Mouse (Mus musculus): ENCODE measurements at regions not wholly inside any gene's neighbourhood (a gene's known extent, or its start where the extent isn't known, plus 50 kb on each side); places are given as distances from the start of the nearest gene placed in this dataset.

DNA sequence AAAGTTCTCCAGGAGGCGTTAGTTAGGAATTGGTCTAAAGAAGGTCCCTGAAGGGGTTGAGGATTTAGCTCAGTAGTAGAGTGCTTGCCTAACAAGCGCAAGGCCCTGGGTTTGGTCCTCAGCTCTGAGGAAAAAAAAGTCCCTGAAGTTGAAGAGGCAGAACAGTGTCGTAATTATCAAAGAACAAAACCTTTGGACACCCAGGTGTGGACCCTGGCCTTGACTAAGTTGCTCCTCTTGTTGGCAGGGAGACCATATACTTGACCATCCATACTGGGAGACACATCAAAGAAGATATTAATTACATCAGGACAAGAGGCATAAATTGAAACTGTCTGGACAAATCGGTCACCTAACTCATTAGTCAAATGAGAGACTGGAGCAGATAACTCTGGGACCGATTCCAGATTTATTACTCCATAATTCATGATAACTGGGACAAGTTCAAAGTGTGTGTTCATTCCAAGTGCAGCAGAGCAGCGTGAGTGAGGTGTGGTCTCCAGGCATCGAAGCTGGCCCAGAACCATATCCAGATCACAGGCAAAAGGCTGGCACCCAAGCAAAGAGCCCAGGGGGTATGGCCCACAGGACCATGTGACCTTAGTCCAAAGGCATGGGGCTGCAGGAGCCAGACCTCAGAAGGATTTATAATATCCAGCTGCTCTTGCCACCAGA, 652.9 kb upstream of the Gm19410 start:
- 89% methylated on average over 7 of the region's 7 CpGs for WGBS
- ATAC-seq (ENCODE audit: low FRiP score) = no peak
- Histone ChIP-seq H3K4me3 (ENCODE audit: low read depth, low read length) (no peak overlapping the region), H3K4me1 (ENCODE audit: control insufficient read depth, insufficient read depth, low read length) (no peaks in the 10 kb centered on the region), H3K36me3 (ENCODE audit: control insufficient read depth, insufficient read depth, low read length) (no peaks in the 10 kb centered on the region), H3K27ac (ENCODE audit: low read depth, low read length) (no peak overlapping the region), H3K4me2 (no peak overlapping the region), H3K27me3 (ENCODE audit: control insufficient read depth, insufficient read depth, low read length) (no peaks in the 10 kb centered on the region), H3K9ac (ENCODE audit: low read length) (no peak overlapping the region), H3K9me3 (ENCODE audit: control insufficient read depth, low read length) (no peaks in the 10 kb centered on the region)
- no peak for DNase-seq (ENCODE audit: low spot score, missing footprints)

DNA sequence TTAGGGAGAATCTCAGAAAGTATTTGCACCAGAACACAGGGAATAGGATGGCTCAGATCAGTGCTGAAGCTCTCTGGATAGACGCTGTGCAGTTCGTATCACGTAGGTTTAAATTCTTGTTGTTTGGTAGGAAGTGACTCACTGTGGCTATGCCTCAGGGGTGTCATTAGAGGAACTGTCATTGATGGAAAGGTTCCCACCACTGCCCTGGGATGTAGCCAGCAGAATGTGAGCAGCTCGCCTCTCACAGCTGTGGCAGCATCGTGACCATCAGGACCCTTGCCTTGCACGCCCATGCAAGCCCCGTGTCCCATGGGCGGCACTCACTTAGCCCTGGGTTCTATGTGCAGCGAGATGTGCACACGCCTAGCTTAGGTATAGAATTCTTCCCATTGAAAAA, 651.6 kb upstream of the Gm19410 start:
- Histone ChIP-seq H3K27ac (ENCODE audit: low read depth, low read length) (no peak overlapping the region), H3K4me2 (no peak overlapping the region), H3K4me3 (ENCODE audit: low read depth, low read length) (no peak overlapping the region), H3K27me3 (ENCODE audit: control insufficient read depth, insufficient read depth, low read length) (no peaks in the 10 kb centered on the region), H3K9ac (ENCODE audit: low read length) (no peak overlapping the region), H3K4me1 (ENCODE audit: control insufficient read depth, insufficient read depth, low read length) (no peaks in the 10 kb centered on the region), H3K36me3 (ENCODE audit: control insufficient read depth, insufficient read depth, low read length) (no peaks in the 10 kb centered on the region), H3K9me3 (ENCODE audit: control insufficient read depth, low read length) (no peaks in the 10 kb centered on the region)
- no peak for DNase-seq (ENCODE audit: low spot score, missing footprints)
- no peak for ATAC-seq (ENCODE audit: low FRiP score)
- WGBS = 88% methylated on average over 10 of the region's 10 CpGs

DNA sequence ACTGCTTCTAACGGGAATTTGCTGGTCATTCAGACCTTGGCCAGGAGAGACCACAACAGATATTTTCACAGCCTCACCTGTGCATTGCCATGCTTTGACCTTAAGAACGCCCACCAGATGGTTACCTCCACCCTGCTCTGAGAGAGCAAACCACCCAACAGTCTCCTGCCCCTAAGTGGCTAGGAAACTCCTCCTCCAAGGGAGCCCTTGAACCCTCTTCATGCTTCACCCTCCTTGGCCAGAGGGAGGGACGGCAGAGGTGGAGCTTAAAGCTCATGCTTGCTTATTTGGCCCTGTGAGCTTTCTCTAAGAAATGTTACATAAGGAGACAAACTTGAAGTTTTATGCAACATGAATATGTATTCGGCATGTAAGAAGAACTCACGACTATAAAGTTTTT, 645.0 kb upstream of the Gm19410 start:
- Histone ChIP-seq H3K4me3 (ENCODE audit: low read depth, low read length) (no peak overlapping the region), H3K4me1 (ENCODE audit: control insufficient read depth, insufficient read depth, low read length) (peaks cover 2% of the 10 kb centered on the region; the same call in 1 of the 2 replicates), H3K4me2 (no peak overlapping the region), H3K27ac (ENCODE audit: low read depth, low read length) (no peak overlapping the region), H3K9ac (ENCODE audit: low read length) (no peak overlapping the region), H3K36me3 (ENCODE audit: control insufficient read depth, insufficient read depth, low read length) (no peaks in the 10 kb centered on the region), H3K27me3 (ENCODE audit: control insufficient read depth, insufficient read depth, low read length) (no peaks in the 10 kb centered on the region), H3K9me3 (ENCODE audit: control insufficient read depth, low read length) (no peaks in the 10 kb centered on the region)
- DNase-seq (ENCODE audit: low spot score, missing footprints) (peak; percentile 64), ATAC-seq (ENCODE audit: low FRiP score) (no peak)
- 84% methylated on average over 5 of the region's 5 CpGs for WGBS

DNA sequence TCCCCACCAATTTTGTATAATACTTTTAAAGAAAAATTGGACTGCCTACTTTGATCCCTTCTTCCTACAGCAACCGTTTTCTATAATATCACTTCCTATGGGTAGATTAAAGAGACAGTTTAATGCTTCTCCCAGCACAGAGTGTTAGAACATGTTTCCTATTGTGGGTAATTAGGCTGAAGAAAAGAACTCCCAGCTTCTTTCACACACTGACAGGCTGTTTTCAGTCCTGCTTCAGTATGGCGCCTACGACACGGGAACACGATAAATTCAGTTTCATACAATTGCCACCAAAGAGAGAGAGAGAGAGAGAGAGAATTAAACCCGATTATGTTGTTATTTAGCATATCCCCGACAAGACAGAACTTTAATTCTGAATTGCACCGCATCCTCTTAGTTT, 644.5 kb upstream of the Gm19410 start:
- 89% methylated on average over 8 of the region's 8 CpGs for WGBS
- H3K36me3 ChIP-seq (ENCODE audit: control insufficient read depth, insufficient read depth, low read length) = no peaks in the 10 kb centered on the region
- peaks cover 2% of the 10 kb centered on the region; the same call in 1 of the 2 replicates for H3K4me1 ChIP-seq (ENCODE audit: control insufficient read depth, insufficient read depth, low read length)
- H3K9ac ChIP-seq (ENCODE audit: low read length) = no peak overlapping the region
- H3K4me2 ChIP-seq = no peak overlapping the region
- DNase-seq (ENCODE audit: low spot score, missing footprints) (no peak), ATAC-seq (ENCODE audit: low FRiP score) (no peak)
- no peak overlapping the region for H3K27ac ChIP-seq (ENCODE audit: low read depth, low read length)
- H3K9me3 ChIP-seq (ENCODE audit: control insufficient read depth, low read length) = no peaks in the 10 kb centered on the region
- H3K4me3 ChIP-seq (ENCODE audit: low read depth, low read length) = no peak overlapping the region
- no peaks in the 10 kb centered on the region for H3K27me3 ChIP-seq (ENCODE audit: control insufficient read depth, insufficient read depth, low read length)

DNA sequence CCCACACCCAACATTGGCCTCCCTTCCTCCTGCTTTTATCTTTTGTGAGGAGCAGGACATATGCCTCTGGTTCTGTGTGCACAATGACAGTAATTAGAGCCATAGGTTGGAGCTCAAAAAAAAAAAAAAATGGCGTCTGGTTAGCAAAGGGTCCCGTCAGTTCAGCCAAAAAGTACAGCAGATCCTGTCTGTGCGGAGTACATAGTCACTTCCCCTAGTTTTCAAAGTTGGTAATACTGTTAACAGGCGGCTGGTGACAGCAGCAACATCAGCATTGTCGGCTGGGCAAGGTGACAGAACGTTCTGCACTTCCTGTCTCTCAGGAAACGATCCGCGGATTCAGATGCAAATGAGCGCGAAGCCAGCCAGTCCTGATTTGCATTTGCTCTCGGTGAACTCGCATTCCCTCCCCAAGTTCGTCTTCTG, 642.4 kb upstream of the Gm19410 start:
- Histone ChIP-seq H3K27ac (ENCODE audit: low read depth, low read length) (no peak overlapping the region), H3K4me2 (peak overlapping the region; percentile 49), H3K27me3 (ENCODE audit: control insufficient read depth, insufficient read depth, low read length) (no peaks in the 10 kb centered on the region), H3K36me3 (ENCODE audit: control insufficient read depth, insufficient read depth, low read length) (no peaks in the 10 kb centered on the region), H3K4me3 (ENCODE audit: low read depth, low read length) (peak overlapping the region; percentile 29; the same call in 1 of the 2 replicates), H3K9me3 (ENCODE audit: control insufficient read depth, low read length) (no peaks in the 10 kb centered on the region), H3K9ac (ENCODE audit: low read length) (peak overlapping the region; percentile 36), H3K4me1 (ENCODE audit: control insufficient read depth, insufficient read depth, low read length) (peaks cover 2% of the 10 kb centered on the region; the same call in 1 of the 2 replicates)
- peak; percentile 52; the same call in 1 of the 2 replicates for ATAC-seq (ENCODE audit: low FRiP score)
- WGBS = 3% methylated on average over 14 of the region's 14 CpGs
- DNase-seq (ENCODE audit: low spot score, missing footprints) = peak; percentile 91

DNA sequence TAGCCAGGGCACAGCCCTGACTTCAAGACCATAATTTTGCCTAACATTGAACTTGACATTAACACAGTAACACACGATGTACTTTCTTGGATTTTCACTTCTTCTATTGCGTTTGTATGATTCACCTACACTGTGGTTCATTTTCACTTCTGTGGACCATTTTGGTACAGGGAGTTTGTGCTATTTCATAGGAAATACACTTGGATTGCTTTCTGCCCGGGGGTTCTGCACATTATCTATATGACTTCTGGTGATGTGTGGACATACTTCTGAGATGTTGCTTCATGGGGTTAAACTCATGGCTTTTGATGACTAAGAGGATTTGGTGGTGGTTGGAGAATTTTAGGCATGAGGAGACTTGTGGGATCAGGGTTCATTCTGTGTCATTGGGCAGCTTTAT, 640.4 kb upstream of the Gm19410 start:
- WGBS = 83% methylated on average over 3 of the region's 3 CpGs

DNA sequence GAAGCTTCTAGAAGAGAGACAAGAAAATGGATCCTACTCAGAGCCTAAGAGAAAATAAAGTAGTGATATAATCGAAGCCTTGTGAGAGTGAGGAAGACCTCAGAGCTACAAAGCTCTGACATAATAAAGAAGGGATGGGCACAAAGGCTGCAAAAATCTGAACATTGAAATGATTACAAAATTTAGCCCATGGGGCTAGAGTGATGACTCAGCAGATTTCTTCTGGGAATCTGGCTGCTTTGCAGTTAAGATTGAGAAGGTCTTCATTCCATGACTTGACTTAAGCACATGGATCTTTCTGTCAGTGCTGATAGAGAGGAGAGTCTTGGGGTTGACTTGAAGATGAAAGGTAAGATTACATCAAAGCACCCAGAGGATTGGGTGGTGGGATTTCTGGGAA, 633.3 kb upstream of the Gm19410 start:
- H3K4me2 ChIP-seq = no peak overlapping the region
- no peak overlapping the region for H3K27ac ChIP-seq (ENCODE audit: low read depth, low read length)
- 91% methylated on average over 1 of the region's 1 CpGs for WGBS
- H3K36me3 ChIP-seq (ENCODE audit: control insufficient read depth, insufficient read depth, low read length) = no peaks in the 10 kb centered on the region
- ATAC-seq (ENCODE audit: low FRiP score) = no peak
- peak; percentile 8 for DNase-seq (ENCODE audit: low spot score, missing footprints)
- H3K4me1 ChIP-seq (ENCODE audit: control insufficient read depth, insufficient read depth, low read length) = no peaks in the 10 kb centered on the region
- H3K4me3 ChIP-seq (ENCODE audit: low read depth, low read length) = no peak overlapping the region
- H3K9me3 ChIP-seq (ENCODE audit: control insufficient read depth, low read length) = no peaks in the 10 kb centered on the region
- no peak overlapping the region for H3K9ac ChIP-seq (ENCODE audit: low read length)
- H3K27me3 ChIP-seq (ENCODE audit: control insufficient read depth, insufficient read depth, low read length) = no peaks in the 10 kb centered on the region

More for the DNA sequence above, 640.4 kb upstream of the Gm19410 start:
- H3K4me2 ChIP-seq = no peak overlapping the region
- ATAC-seq (ENCODE audit: low FRiP score) (no peak), DNase-seq (ENCODE audit: low spot score, missing footprints) (peak; percentile 31)
- no peak overlapping the region for H3K4me3 ChIP-seq (ENCODE audit: low read depth, low read length)
- no peaks in the 10 kb centered on the region for H3K36me3 ChIP-seq (ENCODE audit: control insufficient read depth, insufficient read depth, low read length)
- no peaks in the 10 kb centered on the region for H3K27me3 ChIP-seq (ENCODE audit: control insufficient read depth, insufficient read depth, low read length)
- no peak overlapping the region for H3K27ac ChIP-seq (ENCODE audit: low read depth, low read length)
- H3K9ac ChIP-seq (ENCODE audit: low read length) = no peak overlapping the region
- H3K9me3 ChIP-seq (ENCODE audit: control insufficient read depth, low read length) = no peaks in the 10 kb centered on the region
- peaks cover 2% of the 10 kb centered on the region; the same call in 1 of the 2 replicates for H3K4me1 ChIP-seq (ENCODE audit: control insufficient read depth, insufficient read depth, low read length)

DNA sequence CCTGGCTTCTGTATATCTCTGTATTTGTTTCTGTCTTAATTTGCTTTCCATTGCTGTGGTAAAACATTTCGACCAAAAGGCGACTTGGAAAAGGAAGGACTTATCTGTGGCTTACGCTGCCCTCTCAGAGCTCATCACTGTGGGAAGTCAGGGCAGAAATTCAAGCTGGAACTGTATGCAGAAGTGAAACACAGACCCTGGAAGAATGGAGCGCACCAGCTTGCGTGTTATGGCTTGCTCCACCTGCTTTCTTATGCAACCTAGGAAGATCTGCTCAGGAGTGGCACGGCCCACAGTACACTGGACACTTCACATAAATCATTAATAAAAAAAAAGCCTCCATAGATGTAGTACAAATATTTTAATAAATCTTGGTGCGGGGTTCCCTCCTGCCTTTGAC, 630.0 kb upstream of the Gm19410 start:
- 91% methylated on average over 7 of the region's 7 CpGs for WGBS

DNA sequence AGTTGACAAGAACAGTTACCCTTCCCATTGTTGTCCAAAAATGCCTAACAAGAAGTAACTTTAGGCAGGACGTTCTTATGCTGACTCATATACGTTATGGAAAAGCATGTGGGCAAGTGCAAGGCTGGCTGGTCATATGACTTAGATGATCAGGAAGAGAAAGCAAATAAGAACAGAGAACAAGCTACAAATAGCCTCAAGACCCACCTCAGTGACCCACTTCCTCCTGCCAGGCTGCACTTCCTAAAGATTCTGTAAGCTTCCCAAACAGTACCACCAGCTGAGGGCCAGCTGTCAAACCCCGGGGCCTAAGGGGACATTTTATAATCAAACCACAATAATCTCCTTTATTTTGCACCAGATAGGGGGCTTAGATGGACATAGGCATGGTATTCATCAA, 628.9 kb upstream of the Gm19410 start:
- 85% methylated on average over 3 of the region's 3 CpGs for WGBS
- no peak for ATAC-seq (ENCODE audit: low FRiP score)

More for the DNA sequence above, 630.0 kb upstream of the Gm19410 start:
- Histone ChIP-seq H3K4me1 (ENCODE audit: control insufficient read depth, insufficient read depth, low read length) (no peaks in the 10 kb centered on the region), H3K36me3 (ENCODE audit: control insufficient read depth, insufficient read depth, low read length) (no peaks in the 10 kb centered on the region), H3K4me3 (ENCODE audit: low read depth, low read length) (no peak overlapping the region), H3K27ac (ENCODE audit: low read depth, low read length) (no peak overlapping the region), H3K9ac (ENCODE audit: low read length) (no peak overlapping the region), H3K9me3 (ENCODE audit: control insufficient read depth, low read length) (no peaks in the 10 kb centered on the region), H3K27me3 (ENCODE audit: control insufficient read depth, insufficient read depth, low read length) (no peaks in the 10 kb centered on the region), H3K4me2 (no peak overlapping the region)
- peak; percentile 49 for DNase-seq (ENCODE audit: low spot score, missing footprints)
- ATAC-seq (ENCODE audit: low FRiP score) = no peak

More for the DNA sequence above, 628.9 kb upstream of the Gm19410 start:
- H3K4me2 ChIP-seq = no peak overlapping the region
- no peaks in the 10 kb centered on the region for H3K4me1 ChIP-seq (ENCODE audit: control insufficient read depth, insufficient read depth, low read length)
- H3K4me3 ChIP-seq (ENCODE audit: low read depth, low read length) = no peak overlapping the region
- H3K36me3 ChIP-seq (ENCODE audit: control insufficient read depth, insufficient read depth, low read length) = no peaks in the 10 kb centered on the region
- H3K27me3 ChIP-seq (ENCODE audit: control insufficient read depth, insufficient read depth, low read length) = no peaks in the 10 kb centered on the region
- DNase-seq (ENCODE audit: low spot score, missing footprints) = no peak
- no peaks in the 10 kb centered on the region for H3K9me3 ChIP-seq (ENCODE audit: control insufficient read depth, low read length)
- no peak overlapping the region for H3K27ac ChIP-seq (ENCODE audit: low read depth, low read length)
- no peak overlapping the region for H3K9ac ChIP-seq (ENCODE audit: low read length)

Data from midbrain, embryonic 11.5 days (tissue).